Mouse (Mus musculus) ES-Bruce4 (cell line): ENCODE data around the gene Ppox. TPM values are rescaled to one million over a fixed set of nuclear protein-coding genes. Genes with fewer than 3 reads are reported as not detected.
A peak's percentile ranks its signal among the peaks of the same experiment; 100 is the strongest.

ENCODE experiments used
- H3K27ac ChIP-seq: 2 replicates; pipeline ENCODE4 v1.5.1; 2012; ENCODE audit warnings: low read length, inconsistent platforms; ENCODE audit not compliant: insufficient read depth
- H3K27me3 ChIP-seq: 2 replicates; pipeline ENCODE4 v1.6.1; 2012; ENCODE audit warnings: mild to moderate bottlenecking, low read length, inconsistent platforms; ENCODE audit not compliant: control insufficient read depth, poor library complexity, insufficient read depth, severe bottlenecking
- H3K36me3 ChIP-seq: 2 replicates; pipeline ENCODE4 v1.6.1; 2012; ENCODE audit warnings: inconsistent platforms, mild to moderate bottlenecking, low read length, moderate library complexity; ENCODE audit not compliant: control insufficient read depth, poor library complexity, insufficient read depth, severe bottlenecking
- H3K4me1 ChIP-seq: one replicate; pipeline ENCODE4 v1.8.1; 2011; ENCODE audit warnings: low read length; ENCODE audit not compliant: control insufficient read depth, insufficient read depth
- H3K4me3 ChIP-seq: 2 replicates; pipeline ENCODE4 v1.5.1; 2011; ENCODE audit warnings: low read depth, mild to moderate bottlenecking, low read length
- H3K9ac ChIP-seq: 2 replicates; pipeline ENCODE4 v1.6.1; 2012; ENCODE audit warnings: low read depth, mild to moderate bottlenecking, inconsistent platforms; ENCODE audit not compliant: poor library complexity, severe bottlenecking
- H3K9me3 ChIP-seq: replicated peaks from 2 replicates; pipeline ENCODE4 v1.6.1; 2012; ENCODE audit warnings: mild to moderate bottlenecking, low read length, inconsistent platforms; ENCODE audit not compliant: control insufficient read depth, poor library complexity, insufficient read depth, severe bottlenecking
- CTCF ChIP-seq: IDR thresholded peaks from one replicate; pipeline ENCODE4 v1.8.1; 2011; ENCODE audit warnings: low read depth, low read length
- EP300 ChIP-seq: IDR thresholded peaks from 2 replicates; pipeline ENCODE4 v1.6.1; 2011; ENCODE audit warnings: low read depth, low read length; ENCODE audit not compliant: insufficient read depth
- POLR2A ChIP-seq: IDR thresholded peaks from one replicate; pipeline ENCODE4 v1.8.1; 2011; ENCODE audit warnings: low read length; ENCODE audit not compliant: insufficient read depth
- polyA plus RNA-seq: library from polyadenylated mRNA; stranded (reverse); fragments of >200 nt; gene quantifications from 2 replicates; pipeline ENCODE4 v1.2.4, GENCODE M21; 2011; ENCODE audit warnings: low read depth; ENCODE audit not compliant: missing spikeins, insufficient read depth, insufficient read length

Gene Ppox
- polyA plus RNA-seq, 1 experiment = 25.2 TPM

DNA sequence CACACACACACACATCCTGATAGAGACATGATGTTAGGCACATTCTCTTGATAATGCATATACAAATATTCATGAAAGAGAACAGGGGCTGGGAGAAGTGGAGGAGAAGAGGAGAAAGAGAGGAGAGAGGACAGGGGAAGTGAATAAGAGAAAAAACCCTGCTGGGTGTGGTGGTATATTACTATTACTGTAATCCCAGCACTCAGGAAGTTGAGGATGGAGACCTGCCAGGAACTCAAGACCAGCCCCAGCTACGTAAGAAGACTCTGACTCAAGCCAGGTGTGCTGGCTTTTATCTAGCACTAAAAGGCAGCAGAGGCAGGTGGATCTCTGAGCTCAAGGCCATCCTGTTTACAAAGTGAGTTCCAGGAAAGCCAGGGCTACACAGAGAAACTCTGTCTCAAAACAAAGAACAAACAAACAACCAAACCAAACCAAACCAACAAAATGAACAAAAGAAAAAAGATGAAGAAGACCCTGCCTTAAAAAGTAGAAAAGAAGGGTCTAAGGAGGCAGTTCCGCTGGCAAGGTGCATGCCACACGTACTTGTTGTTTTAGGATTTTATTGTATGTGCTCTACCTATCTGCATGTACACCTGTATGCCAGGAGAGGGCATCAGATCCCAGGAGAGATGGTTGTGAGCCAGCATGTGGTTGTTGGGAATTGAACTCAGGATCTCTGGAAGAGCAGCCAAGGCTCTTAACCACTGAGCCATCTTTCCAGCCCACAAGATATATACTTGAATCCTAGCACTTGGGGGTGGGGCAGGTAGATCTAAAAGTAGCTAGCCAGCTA is 17.1 kb downstream of the Ppox start:
- Histone ChIP-seq H3K9me3 (no peaks in the 10 kb centered on the region), H3K36me3 (no peaks in the 10 kb centered on the region), H3K9ac (no peak overlapping the region), H3K4me1 (no peaks in the 10 kb centered on the region), H3K27ac (no peak overlapping the region), H3K27me3 (no peaks in the 10 kb centered on the region), H3K4me3 (no peak overlapping the region)
- TF ChIP-seq CTCF (peak; percentile 19), EP300 (no peak)

DNA sequence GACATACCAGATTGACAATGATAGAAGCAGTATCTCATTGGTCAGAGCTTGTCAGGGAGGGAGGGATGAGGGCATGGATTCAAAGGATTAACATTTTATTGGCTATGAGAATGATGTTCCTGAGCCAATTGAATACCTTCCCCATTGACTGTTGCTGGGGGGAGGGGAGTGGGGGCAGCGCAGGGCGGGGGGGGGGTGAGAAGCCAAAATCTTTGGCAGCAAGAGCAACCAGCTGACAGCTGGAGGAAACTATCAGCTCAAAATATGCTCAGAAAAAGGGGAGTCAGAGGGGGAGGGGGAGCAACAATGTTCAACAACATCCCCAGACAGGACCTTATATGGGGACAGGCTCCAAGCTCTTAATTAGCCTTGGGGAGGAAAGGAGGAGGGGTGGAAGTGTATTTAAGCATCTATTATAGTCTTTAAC is 17.8 kb downstream of the Ppox start:
- H3K4me1 ChIP-seq = no peaks in the 10 kb centered on the region
- TF ChIP-seq EP300 (no peak), CTCF (no peak), POLR2A (no peak)
- H3K4me3 ChIP-seq = no peak overlapping the region
- H3K36me3 ChIP-seq = no peaks in the 10 kb centered on the region
- H3K27ac ChIP-seq = no peak overlapping the region
- no peaks in the 10 kb centered on the region for H3K9me3 ChIP-seq
- no peaks in the 10 kb centered on the region for H3K27me3 ChIP-seq
- no peak overlapping the region for H3K9ac ChIP-seq

DNA sequence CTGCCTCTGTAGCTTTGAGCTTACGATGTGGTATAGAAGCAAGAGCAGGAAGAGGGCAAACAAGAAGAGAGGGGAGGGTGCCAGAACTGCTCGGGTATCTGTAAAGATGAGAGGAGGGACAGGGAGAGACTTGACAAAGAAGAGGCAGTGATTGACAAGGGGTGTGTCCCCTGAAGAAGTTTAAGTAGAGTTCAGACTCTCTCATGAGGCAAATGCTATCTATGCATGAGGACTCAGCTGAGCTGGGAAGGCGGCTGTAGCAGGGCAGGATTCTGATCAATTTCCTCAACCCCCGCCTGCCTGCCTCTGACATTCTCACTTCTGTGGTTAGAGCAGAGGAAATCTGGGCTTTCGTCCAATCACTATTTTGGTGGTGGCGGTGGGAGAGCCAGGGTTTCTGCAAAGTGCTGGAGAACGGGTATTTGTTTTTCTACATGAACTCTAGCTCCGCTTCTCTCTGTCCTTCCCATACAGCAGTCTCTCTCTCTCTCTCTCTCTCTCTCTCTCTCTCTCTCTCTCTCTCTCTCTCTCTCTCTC is 18.3 kb downstream of the Ppox start:
- TF ChIP-seq CTCF = no peak
- no peak overlapping the region for H3K9ac ChIP-seq
- H3K4me1 ChIP-seq = no peaks in the 10 kb centered on the region
- no peak overlapping the region for H3K27ac ChIP-seq
- H3K27me3 ChIP-seq = no peaks in the 10 kb centered on the region
- no peak overlapping the region for H3K4me3 ChIP-seq
- H3K9me3 ChIP-seq = no peaks in the 10 kb centered on the region
- no peaks in the 10 kb centered on the region for H3K36me3 ChIP-seq

DNA sequence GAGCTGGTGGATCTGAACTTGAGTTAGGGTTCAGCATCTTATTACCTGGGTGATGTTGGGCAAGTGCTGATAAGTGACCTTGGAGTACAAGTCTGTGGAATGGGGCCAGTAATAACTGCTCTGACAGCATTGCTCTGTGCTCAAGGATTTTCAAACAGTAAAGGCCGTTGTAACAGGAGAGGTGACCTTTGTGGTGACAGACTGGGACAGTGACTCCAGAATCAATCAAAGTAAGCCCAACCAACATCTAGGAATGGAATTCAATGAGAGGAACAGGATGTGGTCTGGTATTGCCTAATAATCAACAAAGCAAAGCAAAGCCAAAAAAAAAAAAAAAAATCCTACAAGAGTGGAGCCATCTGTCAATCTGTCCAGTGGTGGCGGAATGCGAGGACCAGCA is 20.7 kb downstream of the Ppox start:
- Histone ChIP-seq H3K9me3 (no peaks in the 10 kb centered on the region), H3K4me1 (no peaks in the 10 kb centered on the region), H3K4me3 (no peak overlapping the region), H3K27ac (no peak overlapping the region), H3K9ac (no peak overlapping the region), H3K27me3 (no peaks in the 10 kb centered on the region), H3K36me3 (no peaks in the 10 kb centered on the region)
- TF ChIP-seq EP300 (no peak), POLR2A (no peak), CTCF (no peak)

DNA sequence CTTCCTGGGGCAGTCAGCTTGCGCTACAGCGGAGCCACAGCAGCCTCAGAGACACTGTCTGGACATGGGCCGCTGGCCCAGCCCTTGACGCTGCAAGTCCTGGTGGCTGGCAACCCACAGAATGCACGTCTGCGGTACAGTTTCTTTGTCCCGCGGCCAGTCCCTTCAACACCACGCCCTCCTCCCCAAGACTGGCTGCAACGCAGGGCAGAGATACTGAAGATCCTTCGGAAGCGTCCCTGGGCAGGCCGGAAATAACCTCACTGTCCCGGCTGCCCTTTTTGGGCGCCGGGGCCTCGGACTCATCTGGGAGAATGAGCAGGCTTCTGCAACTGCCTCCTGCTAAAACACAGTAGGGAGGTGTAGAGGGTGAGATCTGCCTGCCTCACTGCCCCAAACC is 22.1 kb downstream of the Ppox start:
- Histone ChIP-seq H3K27me3 (no peaks in the 10 kb centered on the region), H3K9me3 (no peaks in the 10 kb centered on the region), H3K9ac (no peak overlapping the region), H3K4me1 (no peaks in the 10 kb centered on the region), H3K4me3 (peak overlapping the region; percentile 21), H3K36me3 (no peaks in the 10 kb centered on the region), H3K27ac (no peak overlapping the region)
- TF ChIP-seq POLR2A (no peak), CTCF (no peak), EP300 (no peak)

DNA sequence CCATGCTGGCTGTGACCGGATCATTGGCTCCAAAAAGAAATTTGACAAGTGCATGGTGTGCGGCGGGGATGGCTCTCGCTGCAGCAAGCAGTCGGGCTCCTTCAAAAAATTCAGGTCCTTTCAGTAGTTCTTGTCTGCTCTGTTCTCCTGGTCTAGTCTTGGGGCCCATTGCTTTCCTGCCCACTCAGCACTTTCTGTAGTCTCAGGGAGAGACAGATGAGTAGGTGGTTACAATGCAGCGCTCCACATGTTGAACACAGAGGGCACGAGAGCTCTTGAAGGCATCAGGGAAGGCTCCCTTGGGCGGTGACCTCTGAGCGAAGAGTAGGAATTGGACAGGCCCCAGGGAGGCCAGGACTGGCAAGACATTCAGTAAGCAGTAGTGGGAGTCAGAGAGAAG is 23.2 kb downstream of the Ppox start:
- TF ChIP-seq CTCF (no peak), EP300 (no peak), POLR2A (no peak)
- no peaks in the 10 kb centered on the region for H3K36me3 ChIP-seq
- no peak overlapping the region for H3K27ac ChIP-seq
- no peaks in the 10 kb centered on the region for H3K27me3 ChIP-seq
- no peaks in the 10 kb centered on the region for H3K9me3 ChIP-seq
- no peaks in the 10 kb centered on the region for H3K4me1 ChIP-seq
- H3K4me3 ChIP-seq = no peak overlapping the region
- no peak overlapping the region for H3K9ac ChIP-seq
